Mouse (Mus musculus) neural tube, embryonic 14.5 days (tissue): ENCODE data around the gene Gstt1. TPM values are rescaled to one million over a fixed set of nuclear protein-coding genes. Genes with fewer than 3 reads are reported as not detected.
A peak's percentile ranks its signal among the peaks of the same experiment; 100 is the strongest.

ENCODE experiments used
- ATAC-seq: fragments of 200-750 bp; cut with Nextera tagmentation; 2 replicates; pipeline ENCODE4 v1.8.0; 2017; ENCODE audit warnings: low read depth, mild to moderate bottlenecking, moderate TSS enrichment, moderate library complexity
- H3K27ac ChIP-seq: fragments of 300-500 bp; sonication (generic); 2 replicates; pipeline ENCODE4 v1.5.1; 2014; ENCODE audit warnings: low read depth, mild to moderate bottlenecking, control low read depth, low read length, moderate library complexity, mixed read lengths
- H3K27me3 ChIP-seq: fragments of 300-500 bp; sonication (generic); 2 replicates; pipeline ENCODE4 v1.6.1; 2014; ENCODE audit warnings: low read length; ENCODE audit not compliant: control insufficient read depth, insufficient read depth
- H3K36me3 ChIP-seq: fragments of 300-500 bp; sonication (generic); 2 replicates; pipeline ENCODE4 v1.6.1; 2014; ENCODE audit warnings: low read length, mixed read lengths; ENCODE audit not compliant: control insufficient read depth, insufficient read depth
- H3K4me1 ChIP-seq: fragments of 300-500 bp; sonication (generic); 2 replicates; pipeline ENCODE4 v1.6.1; 2014; ENCODE audit warnings: low read length; ENCODE audit not compliant: control insufficient read depth, insufficient read depth
- H3K4me2 ChIP-seq: fragments of 300-500 bp; sonication (generic); 2 replicates; pipeline ENCODE4 v1.6.1; 2014; ENCODE audit warnings: mild to moderate bottlenecking, low read depth, low read length, control low read depth
- H3K4me3 ChIP-seq: fragments of 300-500 bp; sonication (generic); 2 replicates; pipeline ENCODE4 v1.5.1; 2014; ENCODE audit warnings: low read depth, low read length, control low read depth, mixed read lengths
- H3K9ac ChIP-seq: fragments of 300-500 bp; sonication (generic); replicated peaks from 2 replicates; pipeline ENCODE4 v1.6.1; 2014; ENCODE audit warnings: low read depth, mild to moderate bottlenecking, control low read depth, low read length, mixed read lengths
- H3K9me3 ChIP-seq: fragments of 300-500 bp; sonication (generic); 2 replicates; pipeline ENCODE4 v1.6.1; 2016; ENCODE audit warnings: low read length; ENCODE audit not compliant: control insufficient read depth
- WGBS: fragments of 180-500 bp; shearing (Covaris S2); extraction: QIAGEN DNeasy Blood & Tissue Kit; methylation state at CpG from one replicate; pipeline ENCODE4 v1.1.7; 2014; 5-methylcytosine and 5-hydroxymethylcytosine counted together
- polyA plus RNA-seq: library from polyadenylated mRNA; unstranded; fragments of >200 nt; fragmentation: Nextera tagmentation; extraction: Ambion mirVana; gene quantifications from 2 replicates; pipeline ENCODE4 v1.2.1, GENCODE M21; 2014

The Gstt1 gene
- polyA plus RNA-seq, 1 experiment from 2014 or later = 11.2 TPM

GRCm38 (mm10) chr10:75824530-75824929 lies 26.1 kb upstream of the Gstt1 start:
- H3K27me3 ChIP-seq = no peaks in the 10 kb centered on the region
- no peak overlapping the region for H3K27ac ChIP-seq
- 90% methylated on average over 4 of the region's 4 CpGs for WGBS

GRCm38 (mm10) chr10:75823782-75824181 lies 25.4 kb upstream of the Gstt1 start:
- no peaks in the 10 kb centered on the region for H3K9me3 ChIP-seq
- no peaks in the 10 kb centered on the region for H3K36me3 ChIP-seq
- H3K27ac ChIP-seq = no peak overlapping the region
- no peak overlapping the region for H3K4me2 ChIP-seq
- no peaks in the 10 kb centered on the region for H3K27me3 ChIP-seq
- no peak overlapping the region for H3K9ac ChIP-seq
- no peaks in the 10 kb centered on the region for H3K4me1 ChIP-seq
- no peak for ATAC-seq
- H3K4me3 ChIP-seq = no peak overlapping the region
- WGBS = 89% methylated on average over 1 of the region's 1 CpGs

More at GRCm38 (mm10) chr10:75824530-75824929, 26.1 kb upstream of the Gstt1 start:
- Histone ChIP-seq H3K4me1 (no peaks in the 10 kb centered on the region), H3K36me3 (no peaks in the 10 kb centered on the region), H3K4me3 (no peak overlapping the region), H3K9me3 (no peaks in the 10 kb centered on the region), H3K9ac (no peak overlapping the region), H3K4me2 (no peak overlapping the region)
- no peak for ATAC-seq

- WGBS = 98% methylated on average over 2 of the region's 2 CpGs
- no peak within 1 kb of the TSS for H3K27ac ChIP-seq
Measured at GRCm38 (mm10) chr10:75822443-75822842, 24.1 kb upstream of the Gstt1 start, which contains the start of gene Gstt4. TSS of gene Gstt4 (minus strand) at chr10:75822543.

GRCm38 (mm10) chr10:75819882-75820281 lies 21.5 kb upstream of the Gstt1 start:
- no peak overlapping the region for H3K27ac ChIP-seq
- no peak for ATAC-seq

More at GRCm38 (mm10) chr10:75822443-75822842, 24.1 kb upstream of the Gstt1 start, which contains the start of gene Gstt4:
- ATAC-seq = no peak
- no peaks in the 10 kb centered on the region for H3K9me3 ChIP-seq
- H3K4me2 ChIP-seq = no peak within 1 kb of the TSS
- H3K27me3 ChIP-seq = no peaks in the 10 kb centered on the region
- H3K4me3 ChIP-seq = no peak within 1 kb of the TSS
- H3K4me1 ChIP-seq = no peaks in the 10 kb centered on the region
- no peak within 1 kb of the TSS for H3K9ac ChIP-seq
- H3K36me3 ChIP-seq = no peaks in the 10 kb centered on the region

GRCm38 (mm10) chr10:75818641-75819040 lies 20.3 kb upstream of the Gstt1 start:
- Histone ChIP-seq H3K4me1 (no peaks in the 10 kb centered on the region), H3K9ac (no peak overlapping the region), H3K27me3 (no peaks in the 10 kb centered on the region), H3K27ac (no peak overlapping the region), H3K4me3 (no peak overlapping the region), H3K36me3 (no peaks in the 10 kb centered on the region), H3K4me2 (no peak overlapping the region), H3K9me3 (no peaks in the 10 kb centered on the region)
- 62% methylated on average over 10 of the region's 10 CpGs for WGBS
- no peak for ATAC-seq

More at GRCm38 (mm10) chr10:75819882-75820281, 21.5 kb upstream of the Gstt1 start:
- H3K4me3 ChIP-seq = no peak overlapping the region
- no peaks in the 10 kb centered on the region for H3K9me3 ChIP-seq
- H3K9ac ChIP-seq = no peak overlapping the region
- 83% methylated on average over 5 of the region's 5 CpGs for WGBS
- H3K4me1 ChIP-seq = no peaks in the 10 kb centered on the region
- no peaks in the 10 kb centered on the region for H3K27me3 ChIP-seq
- H3K4me2 ChIP-seq = no peak overlapping the region
- H3K36me3 ChIP-seq = no peaks in the 10 kb centered on the region

GRCm38 (mm10) chr10:75804217-75804616 lies 5.8 kb upstream of the Gstt1 start:
- H3K27me3 ChIP-seq = no peaks in the 10 kb centered on the region
- H3K4me1 ChIP-seq = no peaks in the 10 kb centered on the region
- H3K4me3 ChIP-seq = no peak overlapping the region
- H3K9me3 ChIP-seq = no peaks in the 10 kb centered on the region
- no peaks in the 10 kb centered on the region for H3K36me3 ChIP-seq
- no peak overlapping the region for H3K9ac ChIP-seq
- no peak overlapping the region for H3K27ac ChIP-seq
- H3K4me2 ChIP-seq = no peak overlapping the region
- WGBS = 81% methylated on average over 2 of the region's 2 CpGs
- no peak for ATAC-seq

- H3K27me3 ChIP-seq = no peaks in the 10 kb centered on the region
- no peaks in the 10 kb centered on the region; the same call in 1 of the 2 replicates for H3K4me1 ChIP-seq
- H3K36me3 ChIP-seq = no peaks in the 10 kb centered on the region
- H3K27ac ChIP-seq = no peak overlapping the region
- 2% methylated on average over 12 of the region's 12 CpGs for WGBS
- H3K4me3 ChIP-seq = peak overlapping the region; percentile 25
- H3K4me2 ChIP-seq = peak overlapping the region; percentile 52
- H3K9ac ChIP-seq = peak overlapping the region; percentile 41
- no peaks in the 10 kb centered on the region for H3K9me3 ChIP-seq
- peak; percentile 58; the same call in 1 of the 2 replicates for ATAC-seq
Measured at GRCm38 (mm10) chr10:75797619-75798175, 687 bp downstream of the Gstt1 start.

- Histone ChIP-seq H3K9me3 (no peaks in the 10 kb centered on the region), H3K27me3 (no peaks in the 10 kb centered on the region), H3K27ac (no peak overlapping the region), H3K4me3 (peak overlapping the region; percentile 25; the same call in 1 of the 2 replicates), H3K36me3 (no peaks in the 10 kb centered on the region), H3K4me1 (no peaks in the 10 kb centered on the region; the same call in 1 of the 2 replicates), H3K9ac (no peak overlapping the region; the same call in 1 of the 2 replicates), H3K4me2 (peak overlapping the region; percentile 52)
- 0 out of 2 replicates have a peak, but pooled peaks have one; percentile 9 for ATAC-seq
- WGBS = 47% methylated on average over 11 of the region's 11 CpGs
Measured at GRCm38 (mm10) chr10:75796731-75797516, 1.5 kb downstream of the Gstt1 start.

- WGBS = 51% methylated on average over 3 of the region's 3 CpGs
- Histone ChIP-seq H3K4me1 (no peaks in the 10 kb centered on the region; the same call in 1 of the 2 replicates), H3K36me3 (no peaks in the 10 kb centered on the region), H3K4me2 (no peak overlapping the region), H3K9me3 (no peaks in the 10 kb centered on the region), H3K9ac (no peak overlapping the region), H3K27ac (no peak overlapping the region), H3K27me3 (no peaks in the 10 kb centered on the region), H3K4me3 (no peak overlapping the region)
- ATAC-seq = no peak
Measured at GRCm38 (mm10) chr10:75794880-75795279, 3.5 kb downstream of the Gstt1 start.
